Mouse (Mus musculus) WW6 (cell line): Measurements from ENCODE around the gene Sbf2.
"Not testable (repeated sequence)": the region's sequence is repeated elsewhere in the genome, so short reads cannot be mapped to it uniquely, and the experiment has no call there.

ENCODE experiments used
- DNase-seq: peaks from one replicate; pipeline ENCODE4 v3.0.0-alpha.2; 2013; ENCODE audit warnings: low read depth, low spot score

The Sbf2 gene

DNA sequence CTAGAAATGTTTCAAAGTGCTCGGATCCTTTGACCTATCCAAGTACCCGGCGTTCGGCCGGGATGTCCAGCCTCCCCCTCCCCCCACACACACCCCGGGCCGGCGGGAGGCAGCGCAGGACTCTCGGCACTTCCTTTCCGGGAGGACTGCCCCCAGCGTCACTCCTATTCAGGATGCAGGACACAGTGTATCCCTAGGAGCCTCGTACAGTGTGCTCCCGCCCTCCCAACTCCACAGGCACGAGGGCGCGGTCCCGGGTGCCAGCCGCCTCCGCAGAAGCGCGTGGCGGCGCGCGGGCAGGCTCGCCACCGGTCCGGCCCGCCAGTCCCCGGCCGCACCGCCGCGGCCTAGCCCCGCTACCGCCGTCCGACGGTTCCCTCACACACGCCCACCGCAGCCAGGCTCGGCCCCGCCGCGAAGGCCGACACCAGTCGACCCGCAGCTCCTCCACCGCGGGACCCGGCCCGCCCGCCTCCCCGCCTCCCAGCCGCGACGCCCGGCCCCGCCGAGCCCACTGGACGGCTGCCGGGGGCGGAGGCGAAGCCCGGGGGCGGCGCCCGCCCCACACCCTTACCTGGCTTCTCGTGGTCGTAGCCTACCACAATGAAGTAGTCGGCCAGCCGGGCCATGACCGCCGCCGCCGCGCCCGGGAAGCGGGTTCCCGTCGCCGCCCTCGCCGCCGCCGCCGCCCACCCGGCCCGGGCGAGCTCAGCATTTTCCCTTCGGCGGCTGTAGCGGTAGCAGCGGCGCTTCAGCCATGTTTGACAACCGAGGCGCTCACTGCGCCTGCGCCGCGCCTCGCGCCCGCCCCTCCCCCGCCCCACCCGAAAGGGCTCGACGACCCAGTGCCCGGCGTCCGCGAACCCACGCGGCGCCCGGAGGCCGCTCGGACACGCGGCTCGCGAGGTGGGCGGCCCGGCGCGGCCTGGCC lies at the start of gene Sbf2:
TSS of gene Sbf2 (minus strand) at position 790 of the 931 bp plus-strand sequence.
- no peak for DNase-seq

DNA sequence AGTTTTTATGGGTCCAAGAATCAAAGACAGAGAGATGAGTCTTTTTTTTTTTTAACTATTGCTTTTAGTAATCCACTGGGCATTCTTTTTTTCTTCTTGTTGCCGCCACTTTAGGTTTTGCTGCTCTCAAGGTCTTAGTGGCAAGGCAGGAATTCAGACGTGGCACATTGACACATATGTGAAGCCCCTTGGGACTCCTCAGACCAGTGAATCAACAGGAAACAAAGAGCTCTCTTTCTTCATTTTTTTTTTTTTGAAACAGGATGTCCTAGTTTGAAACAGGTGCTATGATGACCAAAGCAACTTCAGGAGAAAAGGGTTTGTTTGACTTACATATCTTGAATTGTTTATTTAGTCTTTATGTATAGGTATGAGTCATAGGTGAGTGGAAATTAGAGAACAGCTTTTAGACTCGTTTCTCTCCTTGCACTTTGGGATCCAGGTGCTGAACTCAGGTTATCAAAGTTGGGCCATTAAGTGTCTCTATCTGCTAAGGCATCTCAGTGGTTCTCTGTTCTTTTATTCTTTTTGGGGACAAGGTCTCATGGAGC lies 43.7 kb upstream of the Sbf2 start:
- DNase-seq: no peak

DNA sequence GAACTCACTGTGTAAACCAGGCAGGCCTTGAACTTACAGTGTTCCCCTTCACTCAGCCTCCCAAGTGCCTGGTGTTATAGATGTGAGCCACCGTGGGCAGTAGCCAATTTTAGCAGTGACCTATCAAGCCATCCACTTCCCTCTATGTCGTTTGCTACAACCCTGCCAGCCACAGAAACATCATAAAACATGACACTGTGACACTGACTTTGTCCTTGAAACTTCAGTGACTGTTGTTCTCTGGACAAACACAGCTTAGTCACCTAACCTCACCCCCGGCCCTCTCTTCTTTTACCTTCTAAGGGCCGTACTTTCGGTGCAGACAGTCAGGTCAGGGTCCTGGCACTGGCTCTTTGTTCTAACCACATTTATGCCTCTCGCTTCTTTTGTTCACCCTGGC lies 41.2 kb upstream of the Sbf2 start:
- DNase-seq: no peak

DNA sequence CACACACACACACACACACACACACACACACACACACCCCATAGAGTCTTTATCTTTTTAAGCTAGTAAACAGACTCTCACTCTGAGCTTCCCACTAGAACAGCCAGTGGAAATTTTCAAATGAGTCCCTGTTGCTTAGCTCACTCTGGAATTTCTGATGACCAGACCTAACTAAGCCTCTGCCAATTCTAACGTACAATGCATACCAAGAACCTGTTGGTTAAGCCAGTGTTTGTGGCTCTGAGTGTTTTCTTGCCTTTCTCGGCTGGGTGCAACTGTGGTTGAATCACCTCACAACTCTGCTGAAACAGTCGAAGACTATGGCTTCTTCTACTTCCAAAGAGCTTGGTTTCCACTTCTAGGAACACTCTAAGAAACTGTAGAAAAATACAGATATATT lies 40.5 kb upstream of the Sbf2 start:
- no peak for DNase-seq

DNA sequence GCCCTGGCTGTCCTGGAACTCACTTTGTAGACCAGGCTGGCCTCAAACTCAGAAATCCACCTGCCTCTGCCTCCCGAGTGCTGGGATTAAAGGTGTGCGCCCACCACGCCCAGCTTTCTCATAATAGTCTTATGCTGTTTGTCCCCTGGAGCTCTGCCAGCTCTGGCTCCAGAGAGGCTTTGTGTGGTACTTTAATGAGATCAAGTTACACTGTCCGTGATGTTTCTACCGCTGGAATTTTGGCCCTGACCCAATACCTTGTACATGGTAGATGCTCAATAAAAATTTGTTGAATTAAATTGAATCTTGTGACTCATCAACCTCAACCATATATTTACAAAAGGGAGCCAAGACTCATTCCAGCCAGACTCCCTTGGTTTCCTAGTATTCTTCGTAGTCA lies 36.4 kb upstream of the Sbf2 start:
- DNase-seq: no peak

DNA sequence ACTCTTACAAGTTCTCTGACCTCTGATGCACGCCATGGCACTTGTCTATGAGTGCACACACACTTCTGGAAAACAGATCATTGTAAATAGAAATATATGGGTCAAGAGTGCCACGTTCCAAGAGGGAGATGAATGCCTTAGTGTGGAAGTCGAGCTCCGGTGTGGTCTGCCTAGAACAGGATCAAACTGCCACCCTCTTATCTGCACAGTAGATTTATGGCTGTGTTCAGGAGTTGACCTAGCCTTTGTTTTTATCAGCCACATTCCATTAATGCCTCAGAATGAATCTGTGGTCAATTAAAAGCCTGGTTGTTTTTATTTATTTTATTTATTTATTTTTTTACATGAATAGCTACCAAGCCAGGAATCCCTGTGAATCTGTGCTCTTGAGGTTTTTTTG lies 35.8 kb upstream of the Sbf2 start:
- no peak for DNase-seq

DNA sequence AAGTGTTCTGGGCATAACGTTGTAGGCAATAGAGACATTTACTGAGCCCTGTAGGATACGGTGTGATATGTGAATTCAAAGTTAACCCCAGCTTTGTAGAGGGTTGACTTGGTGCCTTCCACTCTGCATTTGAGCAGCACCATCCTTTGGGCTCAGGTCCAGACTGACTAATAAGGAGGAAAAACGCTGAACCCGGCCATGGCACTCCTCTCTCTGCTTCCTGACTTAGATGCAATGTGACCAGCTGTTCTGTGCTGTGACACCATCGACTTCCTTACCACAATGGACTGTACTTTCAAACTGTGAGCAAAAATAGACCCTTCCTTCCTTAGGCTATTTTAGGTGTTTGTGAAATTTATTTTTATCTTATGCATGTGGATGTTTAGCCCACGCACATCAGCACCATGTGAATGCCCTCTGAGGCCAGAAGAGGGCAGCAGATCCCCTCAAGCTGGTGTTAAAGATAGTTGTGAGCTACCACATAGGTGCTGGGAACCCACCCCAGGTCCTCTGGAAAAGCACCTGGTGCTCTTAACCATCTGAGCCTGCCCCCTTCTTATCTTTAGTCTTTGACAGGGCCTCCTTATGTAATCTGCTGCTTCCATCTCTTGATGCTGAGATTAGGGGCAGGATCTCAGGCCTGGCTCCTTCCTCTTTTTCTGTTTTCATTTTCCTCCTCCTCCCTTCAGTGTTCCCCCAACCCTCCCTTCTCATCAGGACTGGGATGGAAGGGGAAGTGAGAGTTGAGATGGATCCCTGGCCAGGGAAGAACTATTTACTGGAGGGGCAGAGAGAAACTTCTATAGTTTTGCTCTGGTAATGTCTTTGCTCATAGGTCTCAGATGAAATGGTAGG lies 34.6 kb upstream of the Sbf2 start:
- DNase-seq: no peak

DNA sequence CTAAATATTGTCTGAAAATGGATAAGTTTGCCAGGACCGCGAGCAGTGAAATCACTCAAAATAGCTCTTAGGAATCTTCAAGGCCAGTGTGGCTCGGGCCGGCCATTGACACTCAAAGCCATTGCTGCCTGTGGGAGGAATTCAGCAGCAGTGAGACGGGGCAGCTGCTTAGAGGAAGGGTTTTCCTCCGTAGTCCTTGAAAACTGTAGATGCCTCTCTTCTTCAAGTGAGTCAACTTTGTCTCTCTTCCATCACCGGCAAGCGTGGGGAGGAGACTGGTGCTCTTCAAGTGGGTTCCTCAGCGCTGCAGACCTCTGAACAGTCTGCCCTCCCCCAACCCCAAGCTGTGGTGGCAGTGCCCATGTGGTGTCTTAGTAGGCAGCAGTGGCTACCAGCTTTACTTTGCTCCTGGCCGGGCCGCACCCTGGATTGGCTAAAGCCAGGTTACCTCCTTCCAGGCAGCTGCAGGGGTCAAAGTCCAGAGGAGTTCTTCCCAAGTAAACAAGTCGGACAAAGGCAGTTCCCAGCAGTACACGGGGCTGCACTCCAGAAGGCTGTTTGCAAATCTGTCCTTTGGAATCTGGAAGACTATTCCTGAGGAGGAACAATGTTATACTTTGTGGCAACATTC lies 33.8 kb upstream of the Sbf2 start:
- DNase-seq: no peak

DNA sequence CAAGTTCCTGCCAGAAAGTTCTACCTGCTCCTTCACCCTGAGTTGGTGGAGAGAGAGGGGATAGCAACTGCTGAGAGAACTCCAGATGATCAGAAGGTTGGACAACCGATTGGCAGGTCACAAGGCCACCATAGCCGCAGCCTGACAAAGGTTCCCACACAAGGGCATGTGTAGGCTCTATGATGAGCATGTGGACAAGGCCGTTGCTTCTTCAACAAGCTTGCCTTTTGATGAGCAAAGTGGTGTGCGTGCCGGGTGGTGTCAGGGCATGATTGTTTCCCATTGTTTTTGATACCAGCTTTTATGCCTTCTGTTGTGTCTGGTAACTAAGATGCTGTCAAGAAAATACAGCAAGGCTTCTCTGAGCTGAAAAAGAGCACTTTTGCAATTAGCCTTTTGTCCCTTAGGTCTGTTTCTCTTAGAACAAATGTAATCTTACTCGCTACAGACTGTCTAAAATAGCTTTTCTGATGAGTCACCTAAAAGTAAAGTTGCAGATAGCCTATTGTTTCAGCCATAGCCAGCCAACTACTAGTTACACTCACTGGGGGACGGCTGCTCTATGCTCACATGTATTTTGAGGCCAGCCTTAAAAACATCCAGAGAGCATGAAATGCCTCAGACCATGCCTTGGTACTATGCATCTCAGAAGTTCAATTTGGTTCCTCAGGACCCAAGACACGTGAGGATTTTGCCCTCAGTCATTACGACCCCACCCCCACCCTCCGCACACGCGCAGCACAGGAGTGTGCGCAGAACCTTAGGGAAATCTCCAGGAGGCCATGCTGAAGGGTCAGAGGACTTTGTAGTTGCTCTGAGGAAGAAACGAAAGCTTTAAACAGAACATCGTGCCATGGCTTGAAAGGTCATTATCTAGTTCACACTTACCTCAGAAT lies 33.1 kb upstream of the Sbf2 start:
- no peak for DNase-seq

DNA sequence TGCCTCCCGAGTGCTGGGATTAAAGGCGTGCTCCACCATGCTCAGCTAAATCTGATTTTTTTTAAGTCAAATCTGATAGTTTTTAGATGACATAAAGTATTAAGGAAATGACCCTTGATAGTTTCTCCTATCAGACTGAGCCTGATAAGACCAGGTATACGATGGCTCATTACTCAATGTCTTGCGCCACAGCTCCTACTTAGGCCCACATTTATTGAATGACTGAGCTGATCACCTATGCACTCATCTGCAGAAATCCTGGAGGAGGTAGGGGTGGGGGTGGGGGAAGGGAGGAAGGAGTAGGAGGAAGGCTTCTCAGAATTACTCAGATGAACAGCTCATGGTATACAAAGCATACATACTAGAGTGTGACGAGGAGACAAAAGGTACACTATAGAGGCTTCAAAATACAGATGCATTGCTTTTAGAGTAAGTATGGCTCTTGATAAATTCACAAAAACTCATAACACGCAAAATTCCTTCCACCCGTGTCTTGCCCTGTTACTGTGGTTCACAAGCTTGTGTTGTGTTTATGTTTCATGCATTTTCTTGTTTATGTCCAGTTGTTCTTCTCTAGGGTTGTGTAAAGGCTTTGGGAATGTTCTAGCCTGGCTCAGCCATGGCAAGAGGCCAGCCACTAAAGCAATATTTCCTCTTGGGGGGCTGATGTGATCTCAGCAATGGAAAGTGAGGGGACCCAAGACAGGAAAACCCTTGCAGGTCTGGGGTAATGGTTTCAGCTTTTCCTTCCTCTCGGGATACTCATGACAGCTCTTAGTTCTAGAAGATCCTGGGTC lies 32.1 kb upstream of the Sbf2 start:
- no peak for DNase-seq

DNA sequence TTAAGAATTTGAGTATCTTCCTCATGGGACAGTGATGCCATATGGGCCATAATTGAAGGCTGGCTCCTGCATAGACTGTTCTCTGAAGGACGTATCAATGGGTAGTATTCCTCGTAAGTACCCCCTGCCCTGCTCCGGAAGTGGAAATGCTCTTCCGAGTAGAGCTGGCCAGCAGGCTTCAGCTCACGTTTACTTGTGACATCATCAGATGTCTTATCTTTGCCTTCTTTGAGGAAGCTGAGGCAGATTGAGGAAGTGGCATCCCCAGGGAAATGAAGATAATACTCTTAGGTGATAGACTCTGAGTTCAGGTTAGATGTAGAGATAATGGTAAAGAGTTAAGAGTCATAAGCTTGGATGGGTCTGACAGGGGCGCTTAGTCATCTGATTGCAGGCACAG lies 31.1 kb upstream of the Sbf2 start:
- DNase-seq: no peak

DNA sequence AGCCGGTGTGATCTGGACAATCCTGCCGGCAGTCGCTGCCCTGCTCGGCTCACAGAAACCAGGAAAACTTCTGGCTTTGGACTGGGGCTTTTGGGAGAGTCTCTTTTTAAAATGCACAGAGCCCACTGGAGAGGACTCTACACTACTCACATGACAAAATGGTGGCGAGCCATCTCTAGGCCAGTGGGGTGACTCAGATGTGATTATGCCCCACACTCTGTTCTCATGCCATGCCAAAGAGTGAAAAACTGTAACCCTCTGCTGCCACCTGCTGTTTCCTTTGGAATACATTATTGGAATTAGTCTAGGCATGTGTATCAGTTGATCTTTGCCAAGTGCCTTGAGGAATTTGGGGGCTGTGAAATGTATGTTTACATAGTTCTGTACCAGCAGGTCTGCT lies 30.6 kb upstream of the Sbf2 start:
- no peak for DNase-seq

DNA sequence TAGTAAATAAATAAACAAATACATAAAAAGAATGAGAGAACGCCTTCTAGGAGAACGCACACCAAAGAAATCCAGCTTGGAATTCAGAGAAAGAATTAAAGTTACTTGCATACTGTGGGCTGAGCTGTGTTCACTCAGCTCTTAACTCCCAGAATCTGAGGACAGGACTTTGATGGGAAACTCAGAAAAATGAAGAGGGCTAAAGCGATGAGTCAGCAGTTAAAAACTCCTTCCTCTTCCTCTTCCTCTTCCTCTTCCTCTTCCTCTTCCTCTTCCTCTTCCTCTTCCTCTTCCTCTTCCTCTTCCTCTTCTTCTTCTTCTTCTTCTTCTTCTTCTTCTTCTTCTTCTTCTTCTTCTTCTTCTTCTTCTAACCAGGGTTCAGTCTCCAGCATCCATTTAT lies 25.2 kb upstream of the Sbf2 start:
- not testable (repeated sequence) for DNase-seq

DNA sequence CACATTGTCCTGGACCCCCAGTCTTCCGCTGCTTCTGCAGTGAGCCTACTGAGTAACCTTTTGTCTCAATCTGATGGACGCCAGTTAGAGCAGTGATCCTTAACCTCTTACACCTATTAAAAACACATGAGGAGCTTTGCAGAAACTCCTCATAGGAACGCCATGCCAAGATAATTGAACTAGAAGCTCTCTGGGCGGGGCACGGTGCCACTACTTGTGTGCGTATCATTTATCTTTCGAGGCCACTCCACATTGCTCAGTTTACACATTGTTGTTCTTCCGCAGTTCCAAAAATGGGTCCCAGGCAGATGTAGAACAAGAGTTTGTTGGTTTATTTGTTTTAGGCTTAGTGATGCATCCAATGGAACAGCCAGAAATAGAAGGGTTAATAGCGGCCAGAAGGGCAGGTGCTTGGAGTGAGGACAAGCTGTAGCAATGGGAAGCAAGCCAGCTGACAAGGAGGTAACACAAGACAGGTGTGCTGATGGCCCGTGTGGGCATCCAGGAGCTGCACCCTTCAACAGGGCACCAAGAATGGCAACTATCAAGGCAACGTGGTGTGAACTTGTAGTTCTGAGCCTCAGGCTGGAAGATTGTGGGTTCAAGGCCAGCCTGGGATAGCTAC lies 24.7 kb upstream of the Sbf2 start:
- no peak for DNase-seq

DNA sequence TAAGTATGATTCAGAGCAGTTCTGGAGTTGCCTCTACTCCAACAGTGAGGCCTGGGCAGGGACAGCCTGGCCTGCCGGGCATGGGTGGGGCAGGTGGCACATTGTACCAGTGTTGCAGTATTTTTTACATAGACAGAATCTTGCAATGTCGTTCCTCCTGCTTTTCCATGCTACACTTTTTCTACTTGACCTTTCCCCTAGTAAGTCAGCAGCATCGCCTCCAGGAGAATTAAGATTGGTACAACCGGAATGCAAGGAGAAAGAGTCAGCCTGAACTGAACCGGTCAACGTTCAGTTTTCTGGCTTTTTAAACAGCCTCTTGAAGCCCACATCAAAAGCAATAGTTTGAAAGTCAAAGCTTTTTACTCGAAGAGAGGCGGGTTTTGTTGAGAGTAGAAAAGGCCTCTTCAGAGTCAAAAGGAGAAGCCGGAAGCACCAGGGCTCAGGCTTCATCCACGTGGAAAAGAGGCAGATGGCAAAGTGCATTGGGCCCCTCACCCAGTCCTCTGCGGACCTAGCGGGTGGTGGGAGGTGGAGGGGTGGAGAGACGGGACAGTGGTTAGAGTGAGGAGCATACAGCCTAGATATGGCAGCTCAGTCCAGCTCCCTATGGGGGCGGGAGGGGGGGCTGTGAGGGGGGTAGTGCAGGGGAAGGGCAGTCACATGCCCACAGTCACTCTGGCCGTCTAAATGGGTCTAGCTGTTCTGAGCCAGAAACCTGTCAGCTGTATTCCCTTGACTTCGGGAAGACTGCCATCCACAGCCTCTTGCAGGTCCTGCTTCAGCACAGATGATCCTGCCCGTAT lies 23.8 kb upstream of the Sbf2 start:
- no peak for DNase-seq

DNA sequence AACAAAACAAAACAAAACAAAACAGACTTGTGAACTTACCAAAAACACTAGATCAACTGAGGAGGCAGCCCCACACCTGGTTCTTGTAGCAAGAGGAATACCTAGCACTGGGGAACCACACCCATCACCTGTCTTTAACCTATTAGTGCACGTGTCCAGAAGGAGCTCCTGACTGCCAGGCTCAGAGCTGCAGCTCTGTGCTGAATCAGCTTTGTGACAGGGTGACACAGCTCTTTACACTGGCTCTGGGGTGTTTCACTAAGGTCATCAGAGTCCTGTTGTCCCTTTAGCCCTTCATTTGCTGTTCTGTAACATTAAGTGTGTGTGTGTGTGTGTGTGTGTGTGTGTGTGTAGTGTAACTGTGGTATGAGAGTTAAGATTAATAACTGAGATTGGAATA lies 21.8 kb upstream of the Sbf2 start:
- DNase-seq: no peak

DNA sequence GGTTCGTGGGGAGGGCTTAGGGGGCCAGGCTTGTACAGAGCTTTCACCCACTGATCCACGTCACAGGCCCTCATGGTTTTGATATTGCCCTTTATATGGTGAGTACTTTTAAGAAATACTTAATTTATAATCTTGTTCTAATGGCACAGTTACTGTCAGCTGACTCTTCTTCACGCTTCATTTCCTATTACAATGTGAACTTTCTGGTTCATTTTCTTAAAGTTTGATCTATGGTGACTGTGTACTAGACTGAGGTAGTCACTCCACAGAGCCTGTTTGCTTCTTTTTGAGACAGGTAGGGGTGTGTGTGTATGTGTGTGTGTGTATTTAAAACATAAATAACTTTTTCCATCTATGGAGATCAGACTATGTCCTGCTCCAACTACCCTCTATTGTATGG lies 21.2 kb upstream of the Sbf2 start:
- no peak for DNase-seq

DNA sequence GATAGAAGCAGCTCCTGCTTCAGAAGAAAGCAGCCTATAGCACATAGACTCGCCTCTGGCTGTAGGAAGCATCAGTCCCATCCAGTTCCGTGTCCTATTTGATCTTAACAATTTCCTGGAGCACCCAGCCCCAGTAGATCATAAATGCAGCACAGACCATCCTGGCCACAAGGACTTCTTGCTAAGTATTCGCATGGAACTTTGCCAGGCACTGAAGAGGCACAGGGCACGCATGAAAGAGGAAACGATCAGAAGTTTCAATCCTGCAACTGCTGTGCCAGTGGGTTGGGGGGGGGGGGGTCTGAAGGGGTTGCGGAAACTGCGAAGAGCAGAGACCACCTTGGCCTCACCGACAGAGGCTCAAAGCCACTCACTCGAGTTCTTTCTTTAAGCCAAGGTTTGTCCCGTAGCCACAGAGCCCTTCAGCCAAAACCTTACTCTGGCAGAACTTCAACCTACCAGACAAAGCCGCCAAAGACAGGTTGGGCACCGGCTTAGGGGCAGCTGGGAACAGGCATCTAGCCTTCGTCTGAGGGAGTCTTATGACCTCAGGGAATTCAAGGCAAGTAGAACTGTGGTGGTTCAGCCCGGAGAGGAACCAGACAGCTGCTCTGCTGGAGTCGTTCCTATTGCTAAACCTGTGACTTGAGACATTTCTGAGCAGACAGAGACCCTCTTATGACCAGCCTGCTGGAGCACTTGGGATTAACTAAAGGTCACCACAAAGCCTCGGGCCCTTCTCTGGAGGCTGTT lies 16.6 kb upstream of the Sbf2 start:
- DNase-seq: no peak
